Mouse (Mus musculus): ENCODE measurements around the gene Epha1. TPM values are rescaled to one million over a fixed set of nuclear protein-coding genes. Genes with fewer than 3 reads are reported as not detected.

Epha1 gene
- not detected for total RNA-seq (2023)

GRCm38 (mm10) chr6:42372816-42373547 lies at the start of gene Epha1:
Gene Epha1, minus strand, starts transcription at chr6:42373268.

GRCm38 (mm10) chr6:42405134-42405533 lies 32.1 kb upstream of the Epha1 start, which contains the start of gene Tas2r135:
Gene Tas2r135, plus strand, starts transcription at chr6:42405434.

GRCm38 (mm10) chr6:42399938-42400337 lies 26.9 kb upstream of the Epha1 start, which contains the start of gene Tas2r143:
Gene Tas2r143, plus strand, starts transcription at chr6:42400238.

GRCm38 (mm10) chr6:42349426-42350020 lies 23.5 kb downstream of the Epha1 start, which contains the start of gene Zyx:
Gene Zyx, plus strand, starts transcription at chr6:42349630.

GRCm38 (mm10) chr6:42324482-42325267 lies 48.4 kb downstream of the Epha1 start, which contains the start of gene Fam131b:
Gene Fam131b, minus strand, starts transcription at chr6:42324643.

Other genes starting within 250 kb of the Epha1 start
- not detected for gene Tas2r139, start 232.3 kb downstream of the Epha1 start, total RNA-seq (2023)
- not detected for gene Tas2r144, start 157.9 kb downstream of the Epha1 start, total RNA-seq (2023)
- gene Gstk1, start 127.3 kb downstream of the Epha1 start, total RNA-seq (2023): 8.5 TPM
- gene Tmem139, start 111.3 kb downstream of the Epha1 start, total RNA-seq (2023): not detected
- gene Casp2, start 108.3 kb downstream of the Epha1 start, total RNA-seq (2023): 57.6 TPM
- gene Clcn1, start 86.6 kb downstream of the Epha1 start, total RNA-seq (2023): 0.64 TPM
- 0.21 TPM for gene Fam131b, start 48.6 kb downstream of the Epha1 start, total RNA-seq (2023)
- 196 TPM for gene Zyx, start 23.6 kb downstream of the Epha1 start, total RNA-seq (2023)
- gene Tas2r143, start 27.0 kb upstream of the Epha1 start, total RNA-seq (2023): 0.83 TPM
- 0.98 TPM for gene Tas2r135, start 32.2 kb upstream of the Epha1 start, total RNA-seq (2023)
- not detected for gene Tas2r126, start 61.3 kb upstream of the Epha1 start, total RNA-seq (2023)
- gene Olfr458, start 91.9 kb upstream of the Epha1 start, total RNA-seq (2023): not detected
- gene Olfr457, start 103.1 kb upstream of the Epha1 start, total RNA-seq (2023): not detected
- gene Olfr456, start 113.9 kb upstream of the Epha1 start, total RNA-seq (2023): not detected
- gene Olfr455, start 174.3 kb upstream of the Epha1 start, total RNA-seq (2023): not detected
- not detected for gene Tcaf3, start 224.4 kb upstream of the Epha1 start, total RNA-seq (2023)